Mouse (Mus musculus): ENCODE measurements around the gene Exoc3l2.

DNA sequence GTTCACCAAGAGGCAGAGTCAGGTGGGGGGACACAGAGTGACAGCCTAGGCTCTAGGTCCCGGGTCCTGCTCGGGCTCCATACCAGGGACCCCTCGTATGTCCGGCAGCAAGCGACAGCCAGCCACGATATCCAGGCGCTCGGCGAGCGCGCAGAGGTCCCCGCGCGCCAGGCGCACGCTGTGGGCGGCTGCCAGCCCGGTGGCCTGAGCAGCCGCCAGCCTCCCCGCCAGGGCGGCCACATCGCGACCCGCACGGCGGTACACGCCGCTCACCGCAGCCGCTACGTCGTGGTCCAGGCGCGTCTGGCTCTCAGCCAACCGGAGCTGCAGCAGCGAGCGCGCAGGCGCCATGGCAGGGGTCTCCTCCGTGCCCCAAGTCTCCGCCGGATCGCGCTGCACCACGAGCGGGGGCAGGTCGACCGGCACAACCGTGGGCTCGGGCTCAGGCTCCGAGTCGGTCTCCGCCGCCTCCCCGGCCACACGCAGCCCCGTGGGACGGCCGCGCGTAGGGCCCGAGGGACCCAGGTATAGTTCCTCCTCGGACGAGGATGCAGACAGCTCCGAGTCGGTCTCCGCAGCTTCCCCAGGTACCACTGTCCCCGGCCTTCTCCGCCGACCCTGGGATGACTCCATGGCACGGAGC is 44.0 kb downstream of the Exoc3l2 start:
- TF ChIP-seq POLR2A (IDR thresholded peaks at IDR 0.05; ENCODE audit: borderline replicate concordance, extremely low read depth, insufficient read depth, insufficient read length, poor library complexity, severe bottlenecking) (0 out of 2 replicates have a peak, but pooled peaks have one; percentile 35), CTCF (IDR thresholded peaks at IDR 0.05; ENCODE audit: borderline replicate concordance, extremely low read depth, insufficient read depth, insufficient read length) (no peak)

Data from brain, embryonic 14.5 days (tissue).